Mouse (Mus musculus): ENCODE measurements around the gene Pmm2. TPM values are rescaled to one million over a fixed set of nuclear protein-coding genes. Genes with fewer than 3 reads are reported as not detected.
A peak's percentile ranks its signal among the peaks of the same experiment; 100 is the strongest.

Pmm2 gene
- total RNA-seq, 1 experiment from 2014 or later, result 58.0 TPM

DNA sequence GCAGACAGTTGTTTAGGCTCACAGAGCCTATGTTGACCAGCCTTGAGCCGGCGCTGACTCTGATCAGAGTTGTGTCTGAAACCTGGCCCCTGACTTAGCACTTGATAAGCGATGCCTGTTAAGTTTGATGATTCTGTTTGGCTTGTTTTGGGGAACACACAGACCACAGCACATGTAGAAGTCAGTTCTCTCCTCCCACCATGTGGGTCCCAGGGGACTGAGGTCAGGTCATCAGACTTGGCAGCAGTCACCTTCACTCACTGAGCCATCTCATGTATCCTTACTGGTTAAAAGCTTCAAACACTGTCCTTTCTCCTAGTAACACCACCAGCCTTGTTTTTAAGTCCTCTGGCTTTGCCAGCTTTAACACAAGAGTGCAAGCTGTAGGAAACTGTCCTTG, 12.5 kb downstream of the Pmm2 start:
- ATAC-seq (ENCODE audit: extremely low read depth, insufficient number of reproducible peaks, low FRiP score, poor library complexity, severe bottlenecking), result no peak

DNA sequence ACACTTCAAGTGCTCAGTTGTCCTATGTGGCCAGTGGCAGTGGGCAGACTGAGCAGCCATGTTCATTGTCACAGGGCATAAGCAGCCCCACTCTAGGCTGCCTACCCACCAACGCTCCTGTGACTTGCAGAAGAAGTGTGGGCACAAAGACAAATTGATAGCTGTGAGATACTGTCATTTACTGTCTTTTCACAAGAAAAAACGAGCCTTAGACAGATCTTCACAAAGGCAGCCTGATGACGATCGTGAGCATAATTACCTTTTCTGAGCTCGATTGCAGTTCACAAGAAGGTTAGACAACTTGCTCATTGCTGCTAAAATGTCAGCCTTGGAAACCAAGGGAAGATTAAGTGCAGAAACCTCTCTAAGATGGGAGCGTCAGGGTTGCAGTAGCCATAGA, 17.6 kb downstream of the Pmm2 start:
- ATAC-seq (ENCODE audit: extremely low read depth, insufficient number of reproducible peaks, low FRiP score, poor library complexity, severe bottlenecking), result no peak

DNA sequence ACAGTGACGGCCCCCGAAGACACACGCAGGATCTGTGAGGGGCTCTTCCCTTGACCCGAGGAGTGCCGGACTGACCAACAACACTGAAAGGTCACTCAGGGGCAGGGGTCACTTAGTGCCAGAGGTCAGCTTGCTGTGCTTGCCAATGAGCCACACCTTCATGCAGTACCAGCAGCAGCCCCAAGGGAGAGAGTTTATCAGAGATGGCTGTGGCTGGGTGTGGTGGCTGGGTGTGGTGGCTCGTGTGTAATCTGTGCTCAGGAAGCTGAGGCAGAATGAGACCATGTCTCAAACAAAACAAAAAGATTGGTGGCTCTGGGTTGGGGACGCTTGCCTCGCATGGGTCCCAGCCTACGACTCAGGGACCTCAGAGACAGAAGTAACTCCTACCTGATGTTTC, 18.1 kb downstream of the Pmm2 start:
- ATAC-seq (ENCODE audit: extremely low read depth, insufficient number of reproducible peaks, low FRiP score, poor library complexity, severe bottlenecking), result no peak

DNA sequence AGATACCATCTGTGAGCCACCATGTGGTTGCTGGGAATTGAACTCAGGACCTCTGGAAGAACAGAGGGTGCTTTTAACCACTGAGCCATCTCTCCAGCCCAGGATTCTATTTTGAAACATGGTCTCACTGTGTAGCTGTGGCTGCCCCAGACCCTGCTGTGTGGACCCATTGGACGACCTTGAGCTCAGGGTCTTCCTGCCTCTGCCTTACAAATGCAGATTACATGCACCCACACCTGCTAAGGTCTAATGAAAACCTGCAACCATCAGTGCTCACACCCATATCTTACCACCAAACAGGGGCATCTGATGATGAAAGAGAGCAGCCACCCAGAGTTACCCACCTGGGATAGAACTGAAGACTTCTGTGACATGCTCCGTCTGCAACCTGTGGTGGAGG, 18.8 kb downstream of the Pmm2 start:
- no peak for ATAC-seq (ENCODE audit: extremely low read depth, insufficient number of reproducible peaks, low FRiP score, poor library complexity, severe bottlenecking)

DNA sequence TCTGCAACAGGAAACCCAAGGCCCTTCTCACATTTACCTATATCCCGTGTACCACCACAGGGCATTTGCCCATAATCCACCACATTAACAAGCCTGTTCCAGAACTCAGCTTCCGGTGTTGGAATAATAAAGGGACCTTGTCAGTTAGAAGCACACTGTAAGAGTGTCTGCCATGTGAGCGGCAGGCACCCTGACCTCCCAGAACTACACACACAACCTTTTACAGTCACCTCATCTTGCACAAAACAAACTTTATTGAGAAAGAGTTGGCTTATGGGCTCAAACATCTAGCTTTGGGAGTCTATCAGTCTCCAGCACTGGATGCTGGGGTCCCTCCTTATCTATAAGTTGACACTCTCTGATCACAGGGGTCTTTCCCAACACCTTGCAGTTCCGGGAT, 20.9 kb downstream of the Pmm2 start:
- no peak for ATAC-seq (ENCODE audit: extremely low read depth, insufficient number of reproducible peaks, low FRiP score, poor library complexity, severe bottlenecking)

DNA sequence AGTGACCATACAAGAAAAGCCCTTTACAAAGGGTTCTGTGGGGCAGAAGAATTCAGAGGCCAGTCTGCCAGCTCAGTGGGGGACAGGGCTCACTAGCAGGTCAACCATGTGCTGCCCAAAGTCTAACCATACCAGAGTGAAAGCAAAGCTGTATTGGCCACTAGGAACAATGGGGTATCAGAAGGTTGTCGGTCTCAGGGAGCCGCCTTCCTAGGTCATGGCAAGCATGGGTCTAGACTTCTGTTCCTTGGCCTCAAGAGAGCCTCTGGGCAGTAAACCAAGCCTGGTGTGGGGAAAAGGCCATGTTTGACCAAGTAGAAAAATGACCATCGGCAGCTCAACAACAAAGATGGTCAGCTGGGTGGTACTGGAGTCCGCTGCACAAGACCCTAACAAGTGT, 21.3 kb downstream of the Pmm2 start:
- ATAC-seq (ENCODE audit: extremely low read depth, insufficient number of reproducible peaks, low FRiP score, poor library complexity, severe bottlenecking), result no peak

DNA sequence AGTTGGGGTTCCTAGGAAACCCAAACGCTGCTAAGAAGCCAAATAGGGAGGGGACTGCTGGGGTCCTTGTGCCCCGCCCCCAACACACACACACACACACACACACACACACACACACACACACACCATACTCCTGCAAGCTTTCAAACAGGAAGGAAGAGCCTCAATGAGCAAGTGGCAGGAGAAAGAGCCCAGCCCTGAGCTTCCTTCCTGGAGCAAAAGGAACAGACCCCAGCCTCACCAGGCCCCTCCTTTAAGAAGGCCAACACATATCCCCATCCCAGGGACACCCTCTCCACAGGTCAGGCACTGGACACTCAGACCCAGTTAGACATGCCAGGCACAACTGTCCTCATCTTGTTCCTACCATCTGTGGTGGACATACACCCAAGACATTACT, 25.5 kb downstream of the Pmm2 start:
- ATAC-seq (ENCODE audit: extremely low read depth, insufficient number of reproducible peaks, low FRiP score, poor library complexity, severe bottlenecking), result no peak

DNA sequence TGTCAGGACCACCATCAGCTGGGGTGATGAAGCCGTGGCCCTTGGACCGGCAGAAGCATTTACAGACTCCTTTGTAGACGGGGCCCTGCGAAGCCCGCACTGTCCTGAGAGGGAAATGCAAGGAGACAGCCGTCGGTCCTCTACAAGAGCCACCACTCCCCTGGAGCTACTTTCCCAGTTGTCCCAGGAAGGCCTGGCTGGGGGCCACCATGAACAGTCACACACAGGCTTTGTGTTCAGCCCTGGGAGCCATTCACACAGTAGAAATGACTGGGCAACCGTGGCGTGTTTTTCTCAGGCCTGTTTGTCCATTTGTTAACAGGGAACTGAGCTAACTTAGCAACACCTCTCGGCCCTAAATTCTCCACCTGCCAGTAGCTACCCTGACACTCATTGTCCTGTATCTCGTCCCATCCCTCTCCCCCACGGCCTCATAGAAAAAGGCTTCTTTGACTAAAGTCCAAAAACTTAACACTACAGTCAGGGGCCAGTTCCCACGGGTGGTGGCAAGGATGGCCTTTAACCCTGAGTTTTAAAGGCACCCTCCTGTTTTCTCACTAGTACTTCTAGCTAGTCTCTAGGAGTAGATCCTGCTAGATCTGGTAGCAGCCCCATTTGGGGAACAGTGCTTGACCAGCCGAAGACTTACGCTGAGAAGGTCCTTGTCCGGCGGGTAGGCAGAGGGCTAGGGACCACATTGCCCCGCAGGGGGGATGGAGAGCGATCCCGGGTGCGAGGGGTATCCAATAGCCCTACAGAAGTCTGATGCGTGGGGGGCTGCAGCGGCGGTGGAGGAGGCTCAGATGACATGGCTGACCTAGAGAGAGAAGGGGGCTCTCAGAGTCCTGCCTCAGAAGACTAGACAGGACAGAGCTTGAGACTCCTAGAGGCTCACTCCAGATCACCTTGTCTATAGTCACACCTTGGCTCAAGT, 26.4 kb downstream of the Pmm2 start:
- ATAC-seq (ENCODE audit: extremely low read depth, insufficient number of reproducible peaks, low FRiP score, poor library complexity, severe bottlenecking), result no peak

DNA sequence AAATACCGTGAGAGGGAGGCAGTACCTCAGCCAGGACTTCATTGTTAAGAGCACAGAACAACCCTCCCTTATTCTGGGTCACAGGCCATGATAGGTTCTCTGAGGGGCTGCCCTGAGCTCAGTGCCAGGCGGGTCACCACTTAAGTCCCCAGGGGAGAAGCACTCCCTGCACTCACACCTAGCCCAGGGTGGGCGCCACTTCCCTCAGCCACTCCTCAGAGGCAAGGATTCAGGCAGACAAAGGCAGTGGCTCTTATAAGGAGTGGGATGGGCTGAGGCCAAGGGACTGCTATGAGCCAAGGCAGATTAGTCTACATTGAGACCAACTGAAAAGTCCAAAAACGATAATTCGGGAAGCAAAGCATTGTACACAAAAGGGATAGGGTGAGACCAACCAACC, 27.9 kb downstream of the Pmm2 start:
- ATAC-seq (ENCODE audit: extremely low read depth, insufficient number of reproducible peaks, low FRiP score, poor library complexity, severe bottlenecking), result no peak

DNA sequence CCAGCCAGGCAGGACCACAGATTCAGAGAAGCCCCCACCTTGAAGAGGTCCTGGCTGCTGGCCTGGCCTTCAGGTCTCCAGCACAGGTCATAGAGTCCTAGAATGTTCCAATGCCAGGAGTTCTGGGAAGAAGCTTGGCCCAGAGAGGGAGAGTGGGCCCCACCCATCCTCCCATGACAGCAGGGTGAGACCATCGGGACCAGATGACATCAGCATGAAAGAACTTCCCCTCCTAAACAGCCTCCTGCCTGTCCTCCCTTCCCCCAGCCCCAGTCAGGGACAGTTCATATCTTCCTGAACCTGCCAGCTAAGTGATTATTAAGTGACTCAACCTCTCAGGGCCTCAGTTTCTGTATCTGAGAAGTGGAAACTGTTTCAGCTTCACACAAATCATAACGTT, 29.0 kb downstream of the Pmm2 start:
- ATAC-seq (ENCODE audit: extremely low read depth, insufficient number of reproducible peaks, low FRiP score, poor library complexity, severe bottlenecking), result peak; percentile 25; the same call in 1 of the 2 replicates

DNA sequence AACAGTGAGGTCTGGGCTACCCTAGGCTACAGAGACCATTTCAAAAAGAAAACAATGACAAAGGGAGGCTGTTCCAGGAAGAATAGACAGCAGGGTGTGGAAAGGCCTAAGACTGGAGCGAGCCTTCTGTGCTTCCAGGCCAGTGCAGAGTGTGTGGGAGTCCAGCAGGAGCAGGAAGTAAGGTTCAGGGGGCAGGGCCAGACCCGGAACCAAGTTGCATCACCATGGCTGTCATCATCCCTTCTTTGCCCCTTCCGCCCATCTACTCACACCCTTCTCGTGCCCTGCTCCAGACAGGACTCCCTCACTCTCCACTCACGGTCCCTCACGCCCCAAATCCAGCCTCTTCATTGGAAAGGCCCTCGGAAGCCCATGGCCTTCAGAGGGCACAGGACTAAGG, 29.8 kb downstream of the Pmm2 start:
- peak; percentile 45 for ATAC-seq (ENCODE audit: extremely low read depth, insufficient number of reproducible peaks, low FRiP score, poor library complexity, severe bottlenecking)

DNA sequence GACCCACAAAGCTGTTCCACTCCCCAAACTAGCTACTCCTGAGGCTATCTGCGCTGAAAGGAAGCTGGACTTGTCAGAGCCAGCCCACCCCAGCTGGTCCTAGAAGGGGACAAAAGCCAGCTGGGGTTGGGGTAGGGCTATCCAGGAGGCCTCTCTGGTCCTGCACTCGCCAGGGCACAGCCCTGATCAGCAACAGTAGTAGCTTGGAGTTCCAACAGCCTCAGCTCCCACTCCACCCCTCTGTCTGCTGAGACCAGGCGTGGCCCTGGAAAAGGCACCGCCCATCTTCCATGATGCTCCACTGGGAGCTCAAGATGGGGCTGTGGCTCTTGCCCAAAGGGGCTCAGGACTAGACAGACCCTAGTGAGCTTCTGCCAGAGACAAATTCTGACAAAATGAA, 30.3 kb downstream of the Pmm2 start:
- ATAC-seq (ENCODE audit: extremely low read depth, insufficient number of reproducible peaks, low FRiP score, poor library complexity, severe bottlenecking), result no peak

DNA sequence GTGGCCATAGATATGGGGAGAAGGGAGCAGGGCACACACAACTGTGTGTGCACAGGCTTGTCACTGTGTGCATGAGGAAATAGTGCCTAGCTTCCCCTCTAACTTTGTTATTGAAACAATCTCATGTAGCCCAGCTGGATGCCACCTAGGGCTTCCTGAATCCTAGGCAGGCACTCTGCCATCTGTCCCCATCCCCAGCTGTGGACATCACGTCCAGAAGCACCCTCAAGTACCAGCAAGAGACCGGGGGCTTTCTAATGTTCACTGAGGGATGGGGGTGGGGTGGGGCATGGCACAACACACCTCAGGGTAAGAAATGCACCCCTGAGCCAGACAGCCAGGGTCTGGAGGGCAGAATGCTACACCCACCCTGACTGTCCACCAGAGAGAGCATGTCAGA, 30.9 kb downstream of the Pmm2 start:
- ATAC-seq (ENCODE audit: extremely low read depth, insufficient number of reproducible peaks, low FRiP score, poor library complexity, severe bottlenecking), result no peak

DNA sequence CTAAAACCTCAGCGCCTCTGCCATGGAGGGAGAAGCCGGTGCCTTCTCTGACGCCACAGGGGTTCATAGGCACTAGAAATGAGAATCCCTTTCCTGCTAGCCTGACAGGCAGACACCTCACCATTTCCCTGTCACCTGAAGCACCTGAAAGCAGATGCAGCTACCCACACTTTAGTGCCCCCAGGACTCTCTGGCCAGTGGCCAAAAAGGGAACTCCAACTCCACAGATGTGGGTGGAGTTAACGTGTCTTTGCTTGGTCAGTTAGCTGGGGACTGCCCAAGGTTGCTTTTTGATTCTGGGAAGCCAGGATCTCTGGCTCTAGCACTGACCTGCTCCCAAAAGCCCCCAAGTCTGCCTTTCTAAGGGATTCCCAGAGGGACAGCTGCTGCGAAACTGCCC, 32.0 kb downstream of the Pmm2 start:
- no peak for ATAC-seq (ENCODE audit: extremely low read depth, insufficient number of reproducible peaks, low FRiP score, poor library complexity, severe bottlenecking)

DNA sequence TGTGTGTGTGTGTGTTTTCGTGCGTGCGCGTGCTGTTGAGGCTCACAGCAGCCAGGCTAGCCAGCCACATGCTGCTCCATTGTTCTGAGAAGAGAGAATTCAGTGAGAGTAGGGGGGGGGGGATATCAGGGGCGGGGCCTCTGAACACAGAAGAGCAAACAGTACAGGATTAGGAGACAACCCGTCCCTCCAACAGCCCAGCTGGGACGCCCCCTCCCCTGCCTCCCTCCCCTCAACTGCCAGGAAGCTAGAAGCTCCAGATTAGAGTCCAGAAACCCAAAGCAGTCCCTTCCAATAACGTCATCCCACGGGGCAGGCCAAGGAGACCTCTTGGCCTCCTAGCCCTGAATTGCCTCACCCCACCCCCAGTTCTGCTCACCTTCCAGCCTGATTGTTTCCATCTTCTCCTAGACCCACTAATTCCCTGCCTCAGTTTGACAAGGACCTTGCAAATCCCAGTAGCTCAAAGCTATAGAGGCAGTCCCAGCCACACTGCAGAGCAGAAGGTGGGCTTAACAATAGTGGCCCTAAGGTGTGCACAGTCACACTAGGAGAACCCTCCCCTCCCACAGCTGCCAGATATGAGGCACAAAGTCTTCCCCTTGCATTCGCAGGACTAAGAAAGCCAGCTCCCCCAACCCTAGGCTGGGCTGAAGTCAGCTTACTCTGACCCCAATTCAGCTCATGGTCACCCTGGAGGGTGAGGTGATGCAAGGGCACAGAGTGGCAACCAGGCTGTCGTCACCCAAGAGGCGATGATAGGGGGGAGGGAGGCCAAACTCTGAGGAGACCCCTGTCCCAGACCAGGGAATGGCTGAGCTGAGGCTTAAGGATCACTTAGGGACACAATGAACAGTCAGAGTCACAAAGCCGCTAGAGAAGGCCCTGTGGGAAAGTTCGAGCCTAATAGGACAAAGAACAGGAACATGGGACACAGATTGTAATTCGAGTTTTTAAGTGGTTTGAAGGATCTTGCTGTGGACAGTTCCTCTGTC, 32.9 kb downstream of the Pmm2 start:
- no peak for ATAC-seq (ENCODE audit: extremely low read depth, insufficient number of reproducible peaks, low FRiP score, poor library complexity, severe bottlenecking)

DNA sequence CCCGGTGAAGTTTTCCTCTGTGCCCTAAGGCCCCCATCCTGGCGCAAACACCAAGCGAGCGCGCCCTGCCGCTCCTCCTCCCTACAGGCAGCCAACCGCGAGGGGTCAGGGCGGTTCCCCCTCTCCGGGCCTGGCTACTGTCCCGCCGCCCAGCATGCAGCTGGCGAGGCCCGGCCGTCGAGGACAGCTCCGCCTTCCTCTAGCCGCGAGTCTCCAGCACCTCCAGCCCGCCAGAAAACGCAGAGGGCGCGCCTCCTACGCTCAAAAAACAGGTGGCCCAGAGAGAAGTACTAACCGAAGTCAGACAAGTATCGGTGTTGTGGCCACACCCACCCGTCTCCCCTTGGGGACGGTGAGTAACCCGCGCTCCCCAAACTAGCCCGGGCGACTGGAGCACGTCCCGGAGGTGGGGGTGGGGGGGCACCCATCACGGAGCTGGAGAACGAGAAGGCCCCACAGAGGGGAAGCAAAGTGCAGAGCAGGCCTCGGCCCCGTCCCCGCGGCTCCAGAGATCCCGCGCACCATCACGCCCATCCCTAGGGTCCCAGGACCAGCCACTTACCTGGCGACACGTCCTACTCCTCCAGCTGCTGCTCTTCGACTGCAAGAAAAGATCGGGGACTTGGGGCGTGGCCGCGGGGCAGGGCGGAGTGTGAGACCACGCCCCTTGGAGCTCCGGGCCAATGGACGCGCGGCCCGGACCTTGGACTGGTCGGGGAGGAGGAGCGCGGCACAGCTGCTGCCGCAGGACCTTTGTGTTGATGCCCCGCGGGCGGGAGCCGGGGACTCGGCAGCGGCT, 34.3 kb downstream of the Pmm2 start, which contains the start of gene Carhsp1:
Gene Carhsp1 (minus strand): TSS at position 605 of the 799 bp plus-strand sequence.
- ATAC-seq (ENCODE audit: extremely low read depth, insufficient number of reproducible peaks, low FRiP score, poor library complexity, severe bottlenecking), result peak; percentile 73

DNA sequence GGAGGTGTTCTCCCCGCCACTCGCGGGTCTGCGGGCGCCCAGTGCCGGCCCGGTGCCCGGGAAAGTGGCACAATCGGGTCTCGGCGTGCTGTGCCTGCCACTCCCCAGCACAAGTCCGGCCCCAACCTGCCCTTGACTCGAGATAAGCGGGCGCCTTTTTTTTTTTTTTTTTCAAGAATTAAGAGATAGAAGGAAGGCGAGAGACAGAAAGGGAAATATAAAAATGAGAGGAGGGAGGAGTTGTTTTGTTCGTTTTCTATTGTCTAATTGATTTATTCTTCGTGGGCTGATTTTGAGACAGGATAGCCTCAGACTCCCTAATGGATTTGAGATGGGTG, 34.8 kb downstream of the Pmm2 start:
- ATAC-seq (ENCODE audit: extremely low read depth, insufficient number of reproducible peaks, low FRiP score, poor library complexity, severe bottlenecking), result no peak

DNA sequence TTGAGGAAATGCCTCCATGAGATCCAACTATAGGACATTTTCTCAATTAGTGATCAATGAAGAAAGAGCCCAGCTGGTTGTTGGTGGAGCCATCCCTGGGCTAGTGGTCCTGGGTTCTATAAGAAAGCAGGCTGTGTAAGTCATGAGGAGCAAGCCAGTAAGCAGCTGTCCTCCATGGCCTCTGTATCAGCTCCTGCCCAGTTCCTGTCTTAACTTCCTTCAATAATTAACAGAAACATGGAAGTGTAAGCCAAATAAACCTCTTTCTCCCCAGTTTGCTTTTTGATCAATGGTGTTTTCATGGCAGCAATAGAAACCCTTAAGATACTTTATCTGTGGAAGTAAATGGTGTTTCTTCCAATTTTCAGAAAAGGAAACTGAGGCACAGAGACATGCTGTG, 35.3 kb downstream of the Pmm2 start:
- ATAC-seq (ENCODE audit: extremely low read depth, insufficient number of reproducible peaks, low FRiP score, poor library complexity, severe bottlenecking), result no peak

DNA sequence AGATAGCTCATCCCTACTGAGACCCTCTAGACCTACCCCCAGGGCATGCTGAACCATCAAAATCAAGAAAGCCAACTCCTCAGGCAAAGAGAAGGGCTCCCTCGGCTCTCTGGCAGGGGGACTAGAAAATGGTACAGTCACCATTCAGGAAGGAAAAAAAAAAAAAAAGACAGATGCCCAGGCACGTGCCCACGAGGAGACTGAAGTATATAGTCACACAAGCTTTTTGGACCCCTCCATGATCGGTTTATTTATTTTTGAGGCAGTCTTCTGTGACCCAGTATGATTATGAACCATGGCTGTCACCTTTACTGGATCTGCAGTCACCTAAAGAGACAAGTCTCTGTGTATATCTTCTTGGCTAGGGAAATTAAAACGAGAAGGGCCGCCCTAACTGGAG, 35.9 kb downstream of the Pmm2 start:
- ATAC-seq (ENCODE audit: extremely low read depth, insufficient number of reproducible peaks, low FRiP score, poor library complexity, severe bottlenecking), result no peak
